Comparison of ENCODE assay signal across 26 mouse cellular contexts in genomic region chr2:44416331-44416730, GRCm38 (mm10).
DNase-seq lines count a peak whose midpoint lies in the region; ATAC-seq and TF ChIP-seq lines count a peak whose summit lies in the region.
"Had no signal": no experiment of that assay in that cellular context is flagged by ENCODE, and none has a peak within 500 bp of the region (broad histone marks: within the 10 kb centered on the region; RNA-seq: fewer than 3 reads in every experiment).

No protein-coding gene starts in this region.

- no peak for ATAC-seq in liver, embryonic 12.5 days
- ATAC-seq: forebrain, embryonic 15.5 days had no signal

- no peaks in the 10 kb centered on the region for H3K27me3 ChIP-seq in liver, adult 2 months (ENCODE audit: control insufficient read depth, insufficient read depth, low read length)
- H3K27me3 ChIP-seq in liver, embryonic 12.5 days (replicated peaks): no peaks in the 10 kb centered on the region
- no peaks in the 10 kb centered on the region for H3K27me3 ChIP-seq in CH12.LX (replicated peaks)
- H3K27me3 ChIP-seq: embryonic facial prominence, embryonic 13.5 days; forebrain, embryonic 12.5 days; forebrain, embryonic 15.5 days; heart, embryonic 13.5 days; hindbrain, embryonic 12.5 days; hindbrain, embryonic 15.5 days had no signal

- peak; percentile 70 for DNase-seq in kidney, adult 9 months
- no peak for DNase-seq in kidney, adult 11 months
- peak; percentile 7 for DNase-seq in liver, adult 2 months (ENCODE audit: extremely low read depth, low read depth, low spot score)
- DNase-seq in CH12.LX (ENCODE audit: extremely low read depth): no peak
- no peak for DNase-seq in layer of hippocampus, postnatal 36 days
- DNase-seq: adrenal gland, adult 2 months; adrenal gland, postnatal 25 days; cerebellum, adult 11-12 months; cerebellum, adult 8-10 months; cerebellum, postnatal 10 days; cerebellum, postnatal 36 days; embryo, embryonic 11 days; gastrocnemius, postnatal 25 days; heart, adult 18-20 months; heart, postnatal 14 days had no signal

- peak; percentile 29 for TF ChIP-seq RAD21 in CH12.LX (IDR thresholded peaks at IDR 0.05; ENCODE audit: low read depth, low read length)

- no peaks in the 10 kb centered on the region for H3K4me1 ChIP-seq in liver, adult 2 months (ENCODE audit: control insufficient read depth, insufficient read depth, low read length)
- no peaks in the 10 kb centered on the region for H3K4me1 ChIP-seq in liver, embryonic 12.5 days
- H3K4me1 ChIP-seq in CH12.LX (ENCODE audit: control insufficient read depth in 1 of 2, insufficient read depth in 2 of 2): peaks cover 2 to 22% of the 10 kb centered on the region in 2 experiments; a peak in 3 of 4 replicates
- H3K4me1 ChIP-seq: embryonic facial prominence, embryonic 10.5 days; embryonic facial prominence, embryonic 13.5 days; heart, embryonic 10.5 days; heart, embryonic 13.5 days; hindbrain, embryonic 12.5 days; hindbrain, embryonic 15.5 days had no signal

- no peak for TF ChIP-seq EP300 in CH12.LX (IDR thresholded peaks at IDR 0.05; ENCODE audit: low read length)

- no peaks in the 10 kb centered on the region for H3K36me3 ChIP-seq in liver, adult 2 months (ENCODE audit: control insufficient read depth, insufficient read depth, low read length)
- H3K36me3 ChIP-seq in liver, embryonic 12.5 days: no peaks in the 10 kb centered on the region
- no peaks in the 10 kb centered on the region for H3K36me3 ChIP-seq in CH12.LX (replicated peaks in 1 of 2; ENCODE audit: control insufficient read depth in 1 of 2, insufficient read depth in 1 of 2, low read length in 1 of 2)
- H3K36me3 ChIP-seq: embryonic facial prominence, embryonic 10.5 days; embryonic facial prominence, embryonic 13.5 days; forebrain, embryonic 12.5 days; forebrain, embryonic 15.5 days; G1E; heart, embryonic 10.5 days; heart, embryonic 13.5 days; hindbrain, embryonic 12.5 days; hindbrain, embryonic 15.5 days had no signal

- no peak overlapping the region for H3K4me3 ChIP-seq in liver, adult 2 months (ENCODE audit: insufficient read depth, low read depth, low read length)
- no peak overlapping the region for H3K4me3 ChIP-seq in liver, embryonic 12.5 days
- H3K4me3 ChIP-seq in CH12.LX (replicated peaks in 1 of 3; ENCODE audit: low read depth in 2 of 3, low read length in 2 of 3, poor library complexity in 1 of 3): no peak overlapping the region
- H3K4me3 ChIP-seq: embryonic facial prominence, embryonic 10.5 days; embryonic facial prominence, embryonic 13.5 days; erythroblast, embryonic 14.5 days; forebrain, embryonic 12.5 days; forebrain, embryonic 15.5 days; heart, embryonic 10.5 days; heart, embryonic 13.5 days; hindbrain, embryonic 12.5 days; hindbrain, embryonic 15.5 days had no signal

- H3K9ac ChIP-seq in liver, adult 2 months (ENCODE audit: low read depth, low read length): no peak overlapping the region
- no peak overlapping the region for H3K9ac ChIP-seq in liver, embryonic 12.5 days
- H3K9ac ChIP-seq in CH12.LX (ENCODE audit: insufficient read depth, low read depth): no peak overlapping the region
- H3K9ac ChIP-seq: embryonic facial prominence, embryonic 13.5 days; forebrain, embryonic 12.5 days; forebrain, embryonic 15.5 days; heart, embryonic 13.5 days; hindbrain, embryonic 12.5 days; hindbrain, embryonic 15.5 days had no signal

- TF ChIP-seq CTCF in liver, adult 2 months (IDR thresholded peaks at IDR 0.05; ENCODE audit: low read depth, low read length): no peak
- TF ChIP-seq CTCF in CH12.LX (conservative IDR thresholded peaks at IDR 0.05 in 1 of 2, IDR thresholded peaks at IDR 0.05 in 1 of 2; ENCODE audit: low read depth in 2 of 2, low read length in 2 of 2): peak in 1 of 2 experiments; percentile 49; a peak in 2 of 4 replicates

- 90% methylated on average over 4 of the region's 4 CpGs for WGBS in liver, adult 2 months
- WGBS in liver, embryonic 12.5 days (ENCODE audit: insufficient replicate concordance): 68% methylated on average over 4 of the region's 4 CpGs

- dilution Hi-C loops in CH12.LX (cut with MboI; ENCODE audit: extremely low pct_ligation_motif_present, extremely low pct_unique_long_range_greater_than_20kb, low sequenced_read_pairs): no loop called here

- in situ Hi-C loops in CH12.LX (cut with MboI; ENCODE audit: low pct_ligation_motif_present, low pct_unique_long_range_greater_than_20kb, low sequenced_read_pairs): no loop called here

- no peak for TF ChIP-seq POLR2A in liver, adult 2 months (IDR thresholded peaks at IDR 0.05; ENCODE audit: extremely low read depth, insufficient read depth, low read length)
- no peak for TF ChIP-seq POLR2A in CH12.LX (IDR thresholded peaks at IDR 0.05; ENCODE audit: low read depth, low read length)

- H3K27ac ChIP-seq in liver, adult 2 months (replicated peaks; ENCODE audit: insufficient read depth, low read depth, low read length): no peak overlapping the region
- H3K27ac ChIP-seq in liver, embryonic 12.5 days: no peak overlapping the region
- H3K27ac ChIP-seq in CH12.LX (ENCODE audit: insufficient read depth, low read depth): no peak overlapping the region
- H3K27ac ChIP-seq: embryonic facial prominence, embryonic 10.5 days; embryonic facial prominence, embryonic 13.5 days; forebrain, embryonic 12.5 days; forebrain, embryonic 15.5 days; heart, embryonic 10.5 days; heart, embryonic 13.5 days; hindbrain, embryonic 12.5 days; hindbrain, embryonic 15.5 days had no signal

- H3K9me3 ChIP-seq in liver, embryonic 12.5 days (replicated peaks): no peaks in the 10 kb centered on the region
- no peaks in the 10 kb centered on the region for H3K9me3 ChIP-seq in CH12.LX (replicated peaks; ENCODE audit: low read length)
- H3K9me3 ChIP-seq: embryonic facial prominence, embryonic 10.5 days; embryonic facial prominence, embryonic 13.5 days; forebrain, embryonic 12.5 days; forebrain, embryonic 15.5 days; G1E; heart, embryonic 10.5 days; heart, embryonic 13.5 days; hindbrain, embryonic 12.5 days; hindbrain, embryonic 15.5 days had no signal

- H3K4me2 ChIP-seq in liver, embryonic 12.5 days: no peak overlapping the region
- peak overlapping the region; percentile 35; the same call in 1 of the 2 replicates for H3K4me2 ChIP-seq in CH12.LX (ENCODE audit: insufficient read depth, low read depth, poor library complexity, severe bottlenecking)
- H3K4me2 ChIP-seq: embryonic facial prominence, embryonic 13.5 days; forebrain, embryonic 12.5 days; forebrain, embryonic 15.5 days; heart, embryonic 13.5 days; hindbrain, embryonic 12.5 days; hindbrain, embryonic 15.5 days had no signal

- no peaks in the 10 kb centered on the region for H3K79me2 ChIP-seq in liver, adult 2 months (ENCODE audit: control insufficient read depth, insufficient read depth, low read length)
- no peaks in the 10 kb centered on the region for H3K79me2 ChIP-seq in CH12.LX (replicated peaks; ENCODE audit: control insufficient read depth, extremely low read depth, insufficient read depth, poor library complexity, severe bottlenecking)

TF ChIP-seq in CH12.LX, 34 proteins besides CTCF, POLR2A, EP300 and RAD21:
- peak; percentile 42 for TF ChIP-seq SMC3 (IDR thresholded peaks at IDR 0.05; ENCODE audit: low read depth, low read length)
- no peak for TF ChIP-seq ETS1 (conservative IDR thresholded peaks at IDR 0.05; ENCODE audit: low read depth, low read length)
- no peak for TF ChIP-seq ELF1 (IDR thresholded peaks at IDR 0.05; ENCODE audit: low read depth, low read length)

Comparison
In these comparisons a context has a peak if more than half of its experiments do, and no peak if none do; other contexts are left out.
1. DNase-seq: peak in kidney, adult 9 months (single experiment) and liver, adult 2 months (single experiment); none in kidney, adult 11 months (single experiment), CH12.LX (single experiment) and layer of hippocampus, postnatal 36 days (0 of 2).